Mouse (Mus musculus) heart, postnatal 0 days (tissue): ENCODE measurements around the gene Evc. TPM values are rescaled to one million over a fixed set of nuclear protein-coding genes. Genes with fewer than 3 reads are reported as not detected.

Experiments used
- ATAC-seq: fragments of 200-750 bp; cut with Nextera tagmentation; 2 replicates; pipeline ENCODE4 v1.8.0; 2017; ENCODE audit warnings: low read depth, moderate number of reproducible peaks, moderate library complexity; ENCODE audit not compliant: insufficient read depth
- DNase-seq: peaks from one replicate; pipeline ENCODE4 v3.0.0-alpha.2; 2016; ENCODE audit warnings: low spot score
- H3K27ac ChIP-seq: fragments of 300-500 bp; sonication (generic); 2 replicates; pipeline ENCODE4 v1.5.1; 2014; ENCODE audit warnings: low read depth, mild to moderate bottlenecking
- H3K27me3 ChIP-seq: fragments of 300-500 bp; sonication (generic); 2 replicates; pipeline ENCODE4 v1.6.1; 2014; ENCODE audit warnings: low read length, mixed read lengths; ENCODE audit not compliant: control insufficient read depth, insufficient read depth
- H3K36me3 ChIP-seq: fragments of 300-500 bp; sonication (generic); replicated peaks from 2 replicates; pipeline ENCODE4 v1.6.1; 2014; ENCODE audit warnings: low read length, mixed read lengths; ENCODE audit not compliant: control insufficient read depth, insufficient read depth
- H3K4me1 ChIP-seq: fragments of 300-500 bp; sonication (generic); 2 replicates; pipeline ENCODE4 v1.6.1; 2014; ENCODE audit warnings: antibody characterized with exemption; ENCODE audit not compliant: control insufficient read depth, insufficient read depth
- H3K4me2 ChIP-seq: fragments of 300-500 bp; sonication (generic); 2 replicates; pipeline ENCODE4 v1.6.1; 2014; ENCODE audit warnings: low read depth, mild to moderate bottlenecking, low read length, moderate library complexity
- H3K4me3 ChIP-seq: fragments of 300-500 bp; sonication (generic); 2 replicates; pipeline ENCODE4 v1.5.1; 2014; ENCODE audit warnings: low read depth, low read length
- H3K9ac ChIP-seq: fragments of 300-500 bp; sonication (generic); replicated peaks from 2 replicates; pipeline ENCODE4 v1.6.1; 2014; ENCODE audit warnings: low read depth, low read length, mixed read lengths
- H3K9me3 ChIP-seq: fragments of 300-500 bp; sonication (generic); replicated peaks from 2 replicates; pipeline ENCODE4 v1.6.1; 2016; ENCODE audit warnings: low read length; ENCODE audit not compliant: control insufficient read depth
- CTCF ChIP-seq: IDR thresholded peaks from 2 replicates; pipeline ENCODE4 v1.5.1; 2016; ENCODE audit warnings: antibody characterized with exemption, control low read depth, low read depth
- EP300 ChIP-seq: IDR thresholded peaks from 2 replicates; pipeline ENCODE4 v1.6.1; 2016; ENCODE audit warnings: antibody characterized with exemption, low read depth
- WGBS: fragments of 180-500 bp; shearing (Covaris S2); extraction: QIAGEN DNeasy Blood & Tissue Kit; methylation state at CpG from one replicate; pipeline ENCODE4 v1.1.7; 2014; 5-methylcytosine and 5-hydroxymethylcytosine counted together
- polyA plus RNA-seq: library from polyadenylated mRNA; unstranded; fragments of >200 nt; fragmentation: Nextera tagmentation; extraction: Ambion mirVana; gene quantifications from 2 replicates; pipeline ENCODE4 v1.2.1, GENCODE M21; 2015
- total RNA-seq: library from RNA; depleted of rRNA; stranded (reverse); fragments of >200 nt; gene quantifications from 2 replicates; pipeline ENCODE4 v1.2.3, GENCODE M21; 2014; ENCODE audit warnings: low replicate concordance

Gene Evc
- total and polyA plus RNA-seq, 2 experiments from 2014 or later = 1.8 to 2.8 TPM

DNA sequence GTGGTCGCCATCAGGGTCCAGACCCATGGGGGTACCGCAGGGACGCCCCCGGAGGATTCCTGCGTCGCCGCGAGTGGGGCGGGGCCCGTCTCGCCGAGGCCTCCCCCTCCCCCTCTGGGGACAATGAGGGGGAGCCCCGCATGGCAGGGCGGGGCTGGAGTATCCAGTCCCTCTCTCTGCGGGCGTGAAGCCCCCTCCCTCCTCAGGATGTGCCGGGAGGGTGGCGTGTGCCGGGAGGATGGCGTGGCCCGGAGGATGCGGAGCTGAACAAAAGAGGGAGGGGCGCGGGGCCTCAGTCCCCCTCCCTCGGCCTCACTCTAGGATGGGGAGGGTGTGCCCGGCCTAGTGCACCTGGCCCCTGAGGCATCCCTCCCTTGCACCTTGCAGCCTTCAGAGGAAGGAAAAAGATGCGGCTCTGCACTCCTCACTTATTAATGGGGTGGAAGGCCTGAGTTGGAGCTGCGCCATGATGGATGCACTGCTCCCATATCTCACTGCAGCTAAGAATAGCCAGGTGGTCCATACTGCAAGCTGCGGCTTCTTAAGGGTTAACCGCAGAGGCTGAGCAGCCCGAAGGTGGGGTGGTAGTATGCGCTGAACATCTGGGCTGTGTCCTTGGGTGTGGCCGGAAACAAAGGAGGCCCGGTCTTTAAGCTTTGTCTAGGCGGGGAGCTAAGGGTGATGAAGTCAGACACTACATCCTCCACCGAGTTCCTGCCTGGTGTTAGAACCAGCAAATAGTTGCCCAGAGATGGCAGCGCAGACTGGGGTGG is 90.4 kb downstream of the Evc start:
- H3K27ac ChIP-seq = no peak overlapping the region
- H3K9me3 ChIP-seq = no peaks in the 10 kb centered on the region
- TF ChIP-seq CTCF = no peak
- no peak for TF ChIP-seq EP300
- under 1% methylated on average over 29 of the region's 37 CpGs for WGBS
- peak overlapping the region; percentile 69 for H3K4me2 ChIP-seq
- 0 out of 2 replicates have a peak, but pooled peaks cover 8% of the 10 kb centered on the region for H3K4me1 ChIP-seq
- peak; percentile 10; the same call in 1 of the 2 replicates for ATAC-seq
- H3K9ac ChIP-seq = no peak overlapping the region
- H3K4me3 ChIP-seq = peak overlapping the region; percentile 54
- DNase-seq = no peak
- H3K36me3 ChIP-seq = no peaks in the 10 kb centered on the region
- H3K27me3 ChIP-seq = peaks cover 62% of the 10 kb centered on the region

GRCm38 (mm10) chr5:37245651-37246050 is 91.0 kb downstream of the Evc start:
- TF ChIP-seq EP300 (no peak), CTCF (peak; percentile 4; the same call in 1 of the 2 replicates)
- 0 out of 2 replicates have a peak, but pooled peaks cover 8% of the 10 kb centered on the region for H3K4me1 ChIP-seq
- WGBS = under 1% methylated on average over 41 of the region's 42 CpGs
- H3K27me3 ChIP-seq = peaks cover 69% of the 10 kb centered on the region
- H3K4me3 ChIP-seq = peak overlapping the region; percentile 54
- H3K36me3 ChIP-seq = no peaks in the 10 kb centered on the region
- H3K9ac ChIP-seq = no peak overlapping the region
- no peaks in the 10 kb centered on the region for H3K9me3 ChIP-seq
- DNase-seq (no peak), ATAC-seq (peak; percentile 42; the same call in 1 of the 2 replicates)
- peak overlapping the region; percentile 69 for H3K4me2 ChIP-seq
- H3K27ac ChIP-seq = no peak overlapping the region

- ATAC-seq (no peak), DNase-seq (no peak)
- H3K4me3 ChIP-seq = no peak overlapping the region
- no peak overlapping the region for H3K9ac ChIP-seq
- no peaks in the 10 kb centered on the region for H3K36me3 ChIP-seq
- no peak for TF ChIP-seq CTCF
- no peak for TF ChIP-seq EP300
- H3K4me2 ChIP-seq = peak overlapping the region; percentile 69; the same call in 1 of the 2 replicates
- 0 out of 2 replicates have a peak, but pooled peaks cover 8% of the 10 kb centered on the region for H3K4me1 ChIP-seq
- 22% methylated on average over 9 of the region's 9 CpGs for WGBS
- H3K9me3 ChIP-seq = no peaks in the 10 kb centered on the region
- H3K27ac ChIP-seq = no peak overlapping the region
- H3K27me3 ChIP-seq = peaks cover 78% of the 10 kb centered on the region
Observed at GRCm38 (mm10) chr5:37244666-37245242, 91.9 kb downstream of the Evc start.

DNA sequence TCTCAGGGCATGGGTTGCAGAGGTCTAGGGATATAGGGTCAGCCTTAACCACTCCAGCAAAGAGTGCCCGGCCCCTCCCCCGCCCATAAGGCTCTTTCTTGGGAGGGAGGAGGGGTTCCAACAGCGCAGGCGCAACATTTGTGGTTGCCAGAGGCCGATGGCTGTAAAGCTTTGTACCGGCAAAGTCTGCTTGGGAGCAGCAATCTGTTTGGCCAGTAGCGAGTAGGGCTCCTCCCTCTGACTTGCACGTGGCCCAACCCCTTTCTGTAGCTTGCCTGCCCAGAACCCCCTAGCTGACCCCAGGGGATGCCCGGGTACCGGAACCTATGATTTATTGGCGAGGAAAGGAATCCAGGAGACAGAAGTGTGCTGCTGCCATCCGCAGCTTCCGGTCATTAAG is 92.5 kb downstream of the Evc start:
- Histone ChIP-seq H3K27ac (no peak overlapping the region), H3K9ac (no peak overlapping the region), H3K9me3 (no peaks in the 10 kb centered on the region), H3K27me3 (peaks cover 84% of the 10 kb centered on the region), H3K4me2 (no peak overlapping the region), H3K36me3 (no peaks in the 10 kb centered on the region), H3K4me1 (0 out of 2 replicates have a peak, but pooled peaks cover 8% of the 10 kb centered on the region), H3K4me3 (no peak overlapping the region)
- ATAC-seq (no peak), DNase-seq (no peak)
- TF ChIP-seq EP300 (no peak), CTCF (no peak)
- 3% methylated on average over 13 of the region's 13 CpGs for WGBS

DNA sequence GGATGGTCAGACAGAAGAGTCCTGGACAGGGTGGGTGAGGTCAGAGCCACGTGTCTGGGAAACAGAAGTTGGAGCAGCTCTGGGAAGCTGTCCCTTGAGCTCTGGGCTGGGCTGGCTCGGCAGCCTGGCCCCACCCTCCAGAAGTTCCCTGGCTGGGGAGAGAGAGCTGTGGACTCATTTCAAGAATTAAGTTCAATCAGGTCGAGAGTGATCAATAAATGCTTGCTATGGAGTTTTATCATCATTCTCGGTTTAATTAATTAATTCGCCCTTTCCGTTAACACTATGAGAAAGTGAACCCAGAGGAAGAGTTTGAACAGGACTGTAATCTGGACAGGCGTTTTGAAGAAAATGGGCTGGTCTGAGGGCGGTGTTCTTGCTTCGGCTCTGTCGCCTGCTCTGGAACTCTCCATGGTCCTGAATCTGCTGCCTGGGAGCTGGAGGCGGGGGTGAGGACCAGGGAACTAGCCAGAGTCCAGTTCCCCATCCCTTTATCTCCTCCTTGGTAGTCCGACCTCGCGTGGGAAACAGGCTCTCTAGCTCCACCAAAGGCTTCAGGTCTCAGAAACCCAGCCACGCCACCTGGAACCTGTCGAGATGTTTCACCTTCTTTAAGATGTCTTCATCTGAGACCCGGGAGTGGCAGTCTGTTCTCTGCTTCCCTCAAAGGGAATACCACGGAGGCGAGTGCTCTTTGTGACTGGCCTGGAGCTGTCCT is 93.4 kb downstream of the Evc start:
- Histone ChIP-seq H3K4me2 (no peak overlapping the region), H3K4me3 (no peak overlapping the region), H3K4me1 (0 out of 2 replicates have a peak, but pooled peaks cover 8% of the 10 kb centered on the region), H3K9ac (no peak overlapping the region), H3K27me3 (peaks cover 84% of the 10 kb centered on the region), H3K36me3 (no peaks in the 10 kb centered on the region), H3K9me3 (no peaks in the 10 kb centered on the region), H3K27ac (no peak overlapping the region)
- DNase-seq (peak; percentile 57), ATAC-seq (peak; percentile 34; the same call in 1 of the 2 replicates)
- WGBS = 3% methylated on average over 19 of the region's 19 CpGs
- TF ChIP-seq CTCF (no peak), EP300 (no peak)
